Comparison of ENCODE assay signal across 7 mouse cellular contexts in the genomic region with DNA sequence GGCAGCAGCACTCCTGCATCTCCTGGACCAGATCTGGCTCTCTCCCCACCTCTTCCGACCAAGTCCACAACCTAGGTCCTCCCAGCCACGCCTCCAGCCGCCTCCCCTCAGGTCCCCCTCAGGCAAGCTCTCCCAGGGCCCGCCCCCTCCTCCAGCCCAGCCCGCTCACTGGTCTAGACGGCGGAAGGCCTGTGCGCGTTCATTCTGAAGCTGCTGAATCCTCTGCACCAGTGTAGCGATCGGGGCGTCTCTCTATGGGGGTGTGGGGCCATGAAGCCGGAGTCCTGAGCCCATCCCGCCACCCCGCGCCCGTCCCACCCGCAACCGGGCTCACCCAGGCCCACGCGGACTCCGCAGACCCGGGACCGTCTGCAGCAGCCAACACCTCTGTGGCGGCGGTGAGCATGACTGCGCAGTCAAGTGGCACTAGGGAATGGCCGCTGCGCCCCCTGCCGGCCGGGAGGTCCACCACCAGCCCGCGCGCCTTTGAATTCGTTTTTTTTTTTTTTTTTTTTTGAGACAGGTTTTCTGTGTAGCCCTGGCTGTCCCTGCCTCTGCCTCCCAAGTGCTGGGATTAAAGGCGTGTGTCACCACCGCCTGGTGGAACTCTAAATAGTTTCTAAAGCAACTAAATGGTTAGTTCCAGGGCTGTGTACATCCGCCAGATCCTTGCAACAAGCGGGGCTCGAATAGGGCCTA. TPM values are rescaled to one million over a fixed set of nuclear protein-coding genes. Genes with fewer than 3 reads are reported as not detected.
DNase-seq lines count a peak whose midpoint lies in the region; ATAC-seq lines count a peak whose summit lies in the region.

TSS of gene Rex1bd (minus strand) at position 425 of the 699 bp plus-strand sequence.

- peak within 1 kb of the TSS; percentile 97 for H3K27ac ChIP-seq in limb, embryonic 10.5 days
- peak within 1 kb of the TSS; percentile 89 for H3K27ac ChIP-seq in midbrain, embryonic 13.5 days

- H3K9me3 ChIP-seq in limb, embryonic 10.5 days (replicated peaks), result no peaks in the 10 kb centered on the region
- no peaks in the 10 kb centered on the region for H3K9me3 ChIP-seq in midbrain, embryonic 13.5 days

- DNase-seq in adrenal gland, adult 8-10 months, result peak; percentile 91
- DNase-seq in embryo, embryonic 9.5 days (ENCODE audit: extremely low spot score), result peak; percentile 98
- DNase-seq in gonadal fat pad, adult 2 months (ENCODE audit: low read depth), result no peak
- peak; percentile 96 for DNase-seq in kidney, adult 11 months
- DNase-seq in limb, embryonic 10.5 days (ENCODE audit: low spot score), result peak; percentile 99
- peak; percentile 89 for DNase-seq in spleen, adult 12 weeks (ENCODE audit: low spot score)

- peaks cover 18% of the 10 kb centered on the region for H3K27me3 ChIP-seq in limb, embryonic 10.5 days (ENCODE audit: low read depth, poor library complexity, severe bottlenecking)
- H3K27me3 ChIP-seq in midbrain, embryonic 13.5 days, result peaks cover 30% of the 10 kb centered on the region

- H3K4me2 ChIP-seq in midbrain, embryonic 13.5 days (replicated peaks), result peak within 1 kb of the TSS; percentile 64

- ATAC-seq in midbrain, embryonic 13.5 days, result peak; percentile 85

- H3K36me3 ChIP-seq in limb, embryonic 10.5 days, result peaks cover 33% of the 10 kb centered on the region
- H3K36me3 ChIP-seq in midbrain, embryonic 13.5 days, result peaks cover 32% of the 10 kb centered on the region

- WGBS in limb, embryonic 10.5 days, result 2% methylated on average over 40 of the region's 40 CpGs
- WGBS in midbrain, embryonic 13.5 days, result 2% methylated on average over 40 of the region's 40 CpGs

- H3K4me1 ChIP-seq in limb, embryonic 10.5 days, result peaks cover 59% of the 10 kb centered on the region
- peaks cover 52% of the 10 kb centered on the region for H3K4me1 ChIP-seq in midbrain, embryonic 13.5 days (replicated peaks)

- H3K4me3 ChIP-seq in limb, embryonic 10.5 days, result peak within 1 kb of the TSS; percentile 77
- peak within 1 kb of the TSS; percentile 55 for H3K4me3 ChIP-seq in midbrain, embryonic 13.5 days (replicated peaks)

- H3K9ac ChIP-seq in midbrain, embryonic 13.5 days (replicated peaks), result peak within 1 kb of the TSS; percentile 78

RNA-seq across cellular contexts. Expression of gene Rex1bd, which starts in this region (rescaled TPM):
- 100 to 1,000 TPM; 126 to 165 (median 148) TPM for total RNA-seq in adrenal gland, adult 8-10 months (2022)
- polyA plus RNA-seq in gonadal fat pad, adult 2 months (2012; rRNA removed), result 202 and 238 TPM in 2 replicates
- 126 and 143 TPM in 2 replicates for polyA plus RNA-seq in limb, embryonic 10.5 days (2016; fragmentation: Nextera tagmentation; extraction: Ambion mirVana)
- 152 and 155 TPM in 2 replicates for polyA plus RNA-seq in midbrain, embryonic 13.5 days (2015; fragmentation: Nextera tagmentation; extraction: Ambion mirVana)
